ENCODE assay signal across 4 mouse cellular contexts in genomic region chr7:140132184-140132583, GRCm38 (mm10). TPM values are rescaled to one million over a fixed set of nuclear protein-coding genes. Genes with fewer than 3 reads are reported as not detected.
"Had no signal": no experiment of that assay in that cellular context is flagged by ENCODE, and none has a peak within 500 bp of the region (broad histone marks: within the 10 kb centered on the region; RNA-seq: fewer than 3 reads in every experiment).

No protein-coding gene starts in this region.

RNA-seq across cellular contexts. Expression of gene Sprn, which starts 22.5 kb away (rescaled TPM):
- polyA plus RNA-seq: heart, embryonic 13.5 days; inflammation-experienced regulatory T-cells, adult 6 months; limb, embryonic 10.5 days; liver, embryonic 11.5 days had no signal
